Mouse (Mus musculus): ENCODE measurements at regions not wholly inside any gene's neighbourhood (a gene's known extent, or its start where the extent isn't known, plus 50 kb on each side); places are given as distances from the start of the nearest gene placed in this dataset.

GRCm38 (mm10) chr14:102925769-102926443 is 56.5 kb downstream of the Kctd12 start:
- peak; percentile 30 to 63 for DNase-seq (ENCODE audit: low spot score in 2 of 2)
- intact Hi-C loops (cut with DNase I) = no loop called here

GRCm38 (mm10) chr14:102924674-102925073 is 57.8 kb downstream of the Kctd12 start:
- intact Hi-C loops (cut with DNase I) = no loop called here
- DNase-seq (ENCODE audit: low spot score in 2 of 2) = no peak

DNA sequence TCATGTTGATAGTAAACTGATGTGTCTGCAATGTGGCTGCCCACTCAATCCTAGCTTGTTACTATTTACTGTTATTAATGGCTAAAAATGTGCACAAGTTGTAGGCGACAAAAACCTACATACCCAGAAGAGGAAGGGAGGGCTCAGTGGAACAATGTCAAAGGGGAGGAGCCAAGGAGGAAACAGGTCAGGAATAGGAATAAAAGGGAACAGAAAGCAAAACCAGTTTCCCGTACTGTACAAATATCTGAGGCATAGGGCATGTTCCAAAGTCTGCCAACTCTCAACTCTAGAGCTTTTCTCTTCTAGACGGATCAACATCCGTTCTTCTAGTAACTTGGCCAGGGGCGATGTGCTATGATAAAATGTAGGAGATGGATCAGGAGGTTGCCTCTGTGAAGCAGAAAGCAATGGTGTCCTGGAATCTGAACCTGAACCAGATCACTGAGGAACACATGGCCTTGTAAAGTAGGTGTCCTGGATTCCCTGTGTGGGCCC is 59.9 kb downstream of the Kctd12 start:
- no peak for DNase-seq (ENCODE audit: low spot score in 2 of 2)
- intact Hi-C loops (cut with DNase I) = no loop called here

DNA sequence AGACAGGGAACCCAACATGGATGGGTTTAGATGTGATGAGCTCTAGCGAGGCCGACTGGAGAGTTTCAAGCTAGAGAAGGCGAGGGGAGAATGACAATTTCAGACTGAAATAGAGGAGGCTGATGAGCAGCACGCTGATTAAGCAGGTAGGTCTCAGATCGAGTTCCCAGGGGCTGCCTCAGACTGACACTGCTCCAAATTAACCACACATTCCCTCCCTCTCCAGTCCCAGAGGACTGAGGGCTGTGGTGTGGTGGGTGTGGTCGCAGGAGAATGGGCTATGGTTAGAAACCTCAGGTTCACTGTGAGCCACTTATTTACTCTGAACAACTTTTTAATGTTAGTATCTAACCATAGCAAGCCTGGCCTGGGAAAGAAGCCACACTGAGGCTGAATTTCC is 62.0 kb downstream of the Kctd12 start:
- DNase-seq (ENCODE audit: low spot score in 2 of 2) = no peak
- intact Hi-C loops (cut with DNase I) = no loop called here

GRCm38 (mm10) chr14:102919261-102919801 is 63.1 kb downstream of the Kctd12 start:
- intact Hi-C loops (cut with DNase I) = no loop called here
- no peak for DNase-seq (ENCODE audit: low spot score in 2 of 2)

DNA sequence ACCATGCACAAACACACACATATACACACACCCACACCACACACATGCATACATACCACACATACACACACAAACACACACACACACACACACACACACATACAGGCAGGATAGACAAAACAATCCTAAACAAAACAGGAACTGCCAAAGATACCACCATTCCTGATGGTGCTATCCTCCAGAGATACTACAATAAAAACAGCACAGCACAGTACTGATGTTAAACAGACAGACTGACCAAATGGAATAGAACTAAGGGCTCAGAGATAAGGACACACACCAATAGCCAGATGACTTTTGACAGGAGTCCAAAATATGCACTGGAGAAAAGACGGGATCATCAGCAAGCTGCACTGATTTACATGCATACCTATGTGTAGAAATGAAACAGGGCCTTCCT is 64.5 kb downstream of the Kctd12 start:
- no peak for DNase-seq (ENCODE audit: low spot score in 2 of 2)

GRCm38 (mm10) chr14:102915918-102916317 is 66.5 kb downstream of the Kctd12 start:
- DNase-seq (ENCODE audit: low spot score in 2 of 2) = no peak
- intact Hi-C loops (cut with DNase I) = no loop called here

More for the DNA sequence above, 64.5 kb downstream of the Kctd12 start:
- intact Hi-C loops (cut with DNase I) = no loop called here

DNA sequence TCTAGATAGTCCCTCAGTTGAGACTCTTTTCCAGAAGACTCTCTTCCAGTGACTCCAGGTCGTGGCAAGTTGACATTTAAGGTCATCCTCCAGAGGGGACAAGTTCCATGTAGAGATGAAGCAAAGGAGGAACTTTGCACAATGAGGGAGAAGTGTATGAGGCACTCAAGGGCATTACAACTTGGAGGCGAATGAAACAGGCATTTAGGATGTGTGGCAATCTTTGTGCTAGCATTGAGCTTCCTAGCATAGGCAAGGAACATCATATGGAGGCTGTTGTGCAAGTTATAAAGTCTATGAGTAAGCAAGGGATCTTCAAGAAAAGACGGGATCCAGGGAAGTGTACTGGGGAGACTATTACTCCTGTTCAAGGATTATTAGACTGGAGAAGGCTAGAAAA is 70.9 kb downstream of the Kctd12 start:
- no peak for DNase-seq (ENCODE audit: low spot score in 2 of 2)
- intact Hi-C loops (cut with DNase I) = no loop called here

GRCm38 (mm10) chr14:102908990-102909389 is 73.4 kb downstream of the Kctd12 start:
- no peak for DNase-seq (ENCODE audit: low spot score in 2 of 2)
- intact Hi-C loops (cut with DNase I) = no loop called here

- intact Hi-C loops (cut with DNase I) = no loop called here
These were observed 74.9 kb downstream of the Kctd12 start for GRCm38 (mm10) chr14:102907411-102908103.

DNA sequence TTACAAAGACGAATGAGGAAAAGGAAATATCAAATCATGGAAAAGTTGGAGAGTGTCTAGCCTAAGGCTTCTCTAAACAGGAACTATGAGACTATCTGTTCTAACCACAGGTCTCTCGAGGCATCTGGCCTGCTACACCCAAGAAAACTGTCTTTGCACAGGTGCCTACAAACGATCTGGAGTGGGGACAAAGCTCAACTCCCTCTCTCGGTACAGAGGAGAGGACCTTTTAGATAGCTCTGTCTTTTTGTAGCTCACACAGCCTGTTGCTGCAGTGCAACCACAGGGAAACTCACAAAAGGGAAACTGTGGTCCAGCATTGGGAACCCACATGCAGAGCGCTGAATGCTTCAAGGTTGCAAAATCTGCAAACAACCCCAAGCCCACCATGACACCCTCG is 75.6 kb downstream of the Kctd12 start:
- DNase-seq (ENCODE audit: low spot score in 2 of 2) = no peak
- intact Hi-C loops (cut with DNase I) = no loop called here

More at GRCm38 (mm10) chr14:102907411-102908103, 74.9 kb downstream of the Kctd12 start:
- DNase-seq (ENCODE audit: low spot score in 2 of 2) = no peak

- intact Hi-C loops (cut with DNase I) = no loop called here
- no peak for DNase-seq (ENCODE audit: low spot score in 2 of 2)
These were observed 76.2 kb downstream of the Kctd12 start for GRCm38 (mm10) chr14:102906286-102906685.

GRCm38 (mm10) chr14:102902906-102903305 is 79.5 kb downstream of the Kctd12 start:
- intact Hi-C loops (cut with DNase I) = loop anchor here (5.0 kb wide), 1 partner anchor 79 kb away; the partner anchor contains the start of gene Kctd12
- DNase-seq (ENCODE audit: low spot score in 2 of 2) = peak; percentile 68 to 85

GRCm38 (mm10) chr14:102902236-102902635 is 80.2 kb downstream of the Kctd12 start:
- intact Hi-C loops (cut with DNase I) = loop anchor here (5.0 kb wide), 1 partner anchor 80 kb away; the partner anchor contains the start of gene Kctd12
- DNase-seq (ENCODE audit: low spot score in 2 of 2) = no peak

GRCm38 (mm10) chr14:102898445-102898844 is 84.0 kb downstream of the Kctd12 start:
- intact Hi-C loops (cut with DNase I) = no loop called here

DNA sequence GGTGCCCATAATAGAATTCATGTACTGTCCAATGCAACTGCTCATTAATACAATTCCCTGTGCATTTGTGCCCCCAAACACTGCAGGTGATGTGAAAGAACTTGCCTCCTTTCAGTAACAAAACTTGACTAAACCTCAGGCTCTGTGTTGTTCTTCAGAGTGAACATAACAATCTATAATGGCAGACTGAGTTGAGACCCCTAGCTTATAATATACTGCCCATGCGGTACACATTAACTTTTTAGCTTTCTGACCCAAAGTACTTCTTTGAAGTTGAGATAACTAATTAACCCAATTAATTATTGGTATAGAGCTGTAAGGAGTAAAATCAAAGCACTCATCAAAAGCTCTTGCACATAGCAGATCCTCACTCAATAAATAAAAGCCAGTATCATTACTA is 85.4 kb downstream of the Kctd12 start:
- intact Hi-C loops (cut with DNase I) = no loop called here
- no peak for DNase-seq (ENCODE audit: low spot score in 2 of 2)

More at GRCm38 (mm10) chr14:102898445-102898844, 84.0 kb downstream of the Kctd12 start:
- DNase-seq (ENCODE audit: low spot score in 2 of 2) = no peak

DNA sequence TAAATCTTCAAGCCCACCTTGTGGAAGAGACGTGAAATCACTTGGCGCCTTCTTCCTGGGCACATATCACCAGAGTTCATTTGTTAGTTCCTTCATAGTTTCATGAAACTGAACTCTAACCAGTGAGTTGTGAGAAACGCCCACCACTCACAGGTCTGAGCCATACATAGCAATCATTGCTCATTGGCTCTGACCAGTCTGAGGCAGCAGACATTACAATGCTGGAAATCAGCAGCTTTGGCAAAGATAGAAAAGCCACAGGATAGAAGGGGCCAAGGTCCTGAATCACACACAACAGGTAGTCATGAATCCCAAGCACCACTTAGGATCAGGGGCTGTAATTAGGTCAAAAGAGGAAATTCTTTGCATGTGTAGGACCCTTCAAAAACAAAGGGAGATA is 85.9 kb downstream of the Kctd12 start:
- intact Hi-C loops (cut with DNase I) = no loop called here
- no peak for DNase-seq (ENCODE audit: low spot score in 2 of 2)

- intact Hi-C loops (cut with DNase I) = no loop called here
- no peak for DNase-seq (ENCODE audit: low spot score in 2 of 2)
These were observed 89.2 kb downstream of the Kctd12 start for GRCm38 (mm10) chr14:102893241-102893640.

- intact Hi-C loops (cut with DNase I) = no loop called here
These were observed 90.9 kb downstream of the Kctd12 start for GRCm38 (mm10) chr14:102891552-102891951.

GRCm38 (mm10) chr14:102885240-102885598 is 97.2 kb downstream of the Kctd12 start:
- intact Hi-C loops (cut with DNase I) = no loop called here
- DNase-seq (ENCODE audit: low spot score in 2 of 2) = no peak

More at GRCm38 (mm10) chr14:102891552-102891951, 90.9 kb downstream of the Kctd12 start:
- DNase-seq (ENCODE audit: low spot score in 2 of 2) = no peak
